Mouse (Mus musculus) lung, postnatal 0 days (tissue): ENCODE measurements around the gene C2cd2.

ENCODE experiments used
- CTCF ChIP-seq: IDR thresholded peaks from 2 replicates; pipeline ENCODE4 v1.5.1; 2016; ENCODE audit warnings: antibody characterized with exemption, mild to moderate bottlenecking
- EP300 ChIP-seq: IDR thresholded peaks from 2 replicates; pipeline ENCODE4 v1.6.1; 2016; ENCODE audit warnings: antibody characterized with exemption, mild to moderate bottlenecking, control low read depth

- TF ChIP-seq EP300 (no peak), CTCF (no peak)
Measured at GRCm38 (mm10) chr16:97958401-97958973, 3.9 kb downstream of the C2cd2 start.
